Mouse (Mus musculus): ENCODE measurements around the gene Zswim2. TPM values are rescaled to one million over a fixed set of nuclear protein-coding genes. Genes with fewer than 3 reads are reported as not detected.

Gene Zswim2
- polyA plus RNA-seq, 1 experiment: not detected

GRCm38 (mm10) chr2:83941792-83942191, 764 bp upstream of the Zswim2 start:
- no peak overlapping the region for H3K4me3 ChIP-seq
- H3K79me2 ChIP-seq (ENCODE audit: control insufficient read depth, insufficient read depth): no peaks in the 10 kb centered on the region
- TF ChIP-seq SRF (IDR thresholded peaks at IDR 0.05; ENCODE audit: control insufficient read depth, insufficient read length, low read depth) (no peak), E2F4 (IDR thresholded peaks at IDR 0.05; ENCODE audit: insufficient read depth) (no peak), MAX (IDR thresholded peaks at IDR 0.05; ENCODE audit: low read depth) (no peak), USF1 (IDR thresholded peaks at IDR 0.05; ENCODE audit: low read depth) (no peak), MYOD1 (IDR thresholded peaks at IDR 0.05; ENCODE audit: control insufficient read depth in 1 of 3, insufficient read length in 2 of 3, low read depth in 2 of 3) (no peak), REST (IDR thresholded peaks at IDR 0.05; ENCODE audit: insufficient read depth, insufficient read length) (no peak), MYOG (IDR thresholded peaks at IDR 0.05; ENCODE audit: control insufficient read depth in 1 of 3, insufficient read depth in 1 of 3, insufficient read length in 2 of 3, low read depth in 2 of 3) (no peak), CEBPB (IDR thresholded peaks at IDR 0.05; ENCODE audit: insufficient read depth, poor library complexity, severe bottlenecking) (no peak)
- peak overlapping the region; percentile 50 for H3K4me2 ChIP-seq (ENCODE audit: low read depth)
- no peak overlapping the region for H3ac ChIP-seq (ENCODE audit: control insufficient read depth, insufficient read length)
- no peaks in the 10 kb centered on the region for H3K36me3 ChIP-seq (ENCODE audit: control insufficient read depth, insufficient read depth)
- H3K27me3 ChIP-seq (ENCODE audit: control insufficient read depth, insufficient read depth, insufficient read length): no peaks in the 10 kb centered on the region

- TF ChIP-seq MYOG (IDR thresholded peaks at IDR 0.05; ENCODE audit: control insufficient read depth in 1 of 3, insufficient read depth in 1 of 3, insufficient read length in 2 of 3, low read depth in 2 of 3) (no peak), MYOD1 (IDR thresholded peaks at IDR 0.05; ENCODE audit: control insufficient read depth in 1 of 3, insufficient read length in 2 of 3, low read depth in 2 of 3) (no peak), REST (IDR thresholded peaks at IDR 0.05; ENCODE audit: insufficient read depth, insufficient read length) (no peak), USF1 (IDR thresholded peaks at IDR 0.05; ENCODE audit: low read depth) (no peak), POLR2A (IDR thresholded peaks at IDR 0.05; ENCODE audit: insufficient read length, low read depth) (no peak), POLR2AphosphoS2 (IDR thresholded peaks at IDR 0.05; ENCODE audit: insufficient read length, low read depth) (no peak), TCF12 (IDR thresholded peaks at IDR 0.05; ENCODE audit: insufficient read depth, poor library complexity, severe bottlenecking) (no peak), SRF (IDR thresholded peaks at IDR 0.05; ENCODE audit: control insufficient read depth, insufficient read length, low read depth) (no peak), CEBPB (IDR thresholded peaks at IDR 0.05; ENCODE audit: insufficient read depth, poor library complexity, severe bottlenecking) (no peak), MAX (IDR thresholded peaks at IDR 0.05; ENCODE audit: low read depth) (no peak), TCF3 (IDR thresholded peaks at IDR 0.05; ENCODE audit: insufficient read length, low read depth) (no peak), E2F4 (IDR thresholded peaks at IDR 0.05; ENCODE audit: insufficient read depth) (no peak)
- Histone ChIP-seq H3K27me3 (ENCODE audit: control insufficient read depth, insufficient read depth, insufficient read length) (no peaks in the 10 kb centered on the region), H3ac (ENCODE audit: control insufficient read depth, insufficient read length) (no peak overlapping the region), H3K4me2 (ENCODE audit: low read depth) (peak overlapping the region; percentile 50), H3K79me2 (ENCODE audit: control insufficient read depth, insufficient read depth) (no peaks in the 10 kb centered on the region), H3K36me3 (ENCODE audit: control insufficient read depth, insufficient read depth) (no peaks in the 10 kb centered on the region), H3K4me3 (no peak overlapping the region)
These were observed 350 bp upstream of the Zswim2 start for GRCm38 (mm10) chr2:83941378-83941777.

GRCm38 (mm10) chr2:83929478-83930088, 11.4 kb downstream of the Zswim2 start:
- TF ChIP-seq USF1 (IDR thresholded peaks at IDR 0.05; ENCODE audit: low read depth) (no peak), MYOD1 (IDR thresholded peaks at IDR 0.05; ENCODE audit: control insufficient read depth in 1 of 3, insufficient read length in 2 of 3, low read depth in 2 of 3) (no peak), POLR2A (IDR thresholded peaks at IDR 0.05; ENCODE audit: insufficient read length, low read depth) (no peak), E2F4 (IDR thresholded peaks at IDR 0.05; ENCODE audit: insufficient read depth) (no peak), MYOG (IDR thresholded peaks at IDR 0.05; ENCODE audit: control insufficient read depth in 1 of 3, insufficient read depth in 1 of 3, insufficient read length in 2 of 3, low read depth in 2 of 3) (no peak), MAX (IDR thresholded peaks at IDR 0.05; ENCODE audit: low read depth) (no peak), TCF12 (IDR thresholded peaks at IDR 0.05; ENCODE audit: insufficient read depth, poor library complexity, severe bottlenecking) (no peak), REST (IDR thresholded peaks at IDR 0.05; ENCODE audit: insufficient read depth, insufficient read length) (no peak), CEBPB (IDR thresholded peaks at IDR 0.05; ENCODE audit: insufficient read depth, poor library complexity, severe bottlenecking) (no peak)
- Histone ChIP-seq H3K4me3 (no peak overlapping the region), H3K36me3 (ENCODE audit: control insufficient read depth, insufficient read depth) (no peaks in the 10 kb centered on the region), H3K79me2 (ENCODE audit: control insufficient read depth, insufficient read depth) (no peaks in the 10 kb centered on the region), H3ac (ENCODE audit: control insufficient read depth, insufficient read length) (no peak overlapping the region), H3K4me2 (ENCODE audit: low read depth) (no peak overlapping the region), H3K27me3 (ENCODE audit: control insufficient read depth, insufficient read depth, insufficient read length) (no peaks in the 10 kb centered on the region)

GRCm38 (mm10) chr2:83901896-83902540, 39.0 kb downstream of the Zswim2 start:
- H3K36me3 ChIP-seq (ENCODE audit: control insufficient read depth, insufficient read depth): no peaks in the 10 kb centered on the region
- no peak overlapping the region for H3ac ChIP-seq (ENCODE audit: control insufficient read depth, insufficient read length)
- H3K27me3 ChIP-seq (ENCODE audit: control insufficient read depth, insufficient read depth, insufficient read length): no peaks in the 10 kb centered on the region
- no peak overlapping the region for H3K4me2 ChIP-seq (ENCODE audit: low read depth)
- TF ChIP-seq E2F4 (IDR thresholded peaks at IDR 0.05; ENCODE audit: insufficient read depth) (no peak), TCF12 (IDR thresholded peaks at IDR 0.05; ENCODE audit: insufficient read depth, poor library complexity, severe bottlenecking) (no peak), POLR2AphosphoS2 (IDR thresholded peaks at IDR 0.05; ENCODE audit: insufficient read length, low read depth) (no peak), SRF (IDR thresholded peaks at IDR 0.05; ENCODE audit: control insufficient read depth, insufficient read length, low read depth) (no peak), MAX (IDR thresholded peaks at IDR 0.05; ENCODE audit: low read depth) (no peak), USF1 (IDR thresholded peaks at IDR 0.05; ENCODE audit: low read depth) (no peak), MYOG (IDR thresholded peaks at IDR 0.05; ENCODE audit: control insufficient read depth in 1 of 3, insufficient read depth in 1 of 3, insufficient read length in 2 of 3, low read depth in 2 of 3) (no peak), REST (IDR thresholded peaks at IDR 0.05; ENCODE audit: insufficient read depth, insufficient read length) (no peak), POLR2A (IDR thresholded peaks at IDR 0.05; ENCODE audit: insufficient read length, low read depth) (no peak), MYOD1 (IDR thresholded peaks at IDR 0.05; ENCODE audit: control insufficient read depth in 1 of 3, insufficient read length in 2 of 3, low read depth in 2 of 3) (no peak), CEBPB (IDR thresholded peaks at IDR 0.05; ENCODE audit: insufficient read depth, poor library complexity, severe bottlenecking) (no peak), TCF3 (IDR thresholded peaks at IDR 0.05; ENCODE audit: insufficient read length, low read depth) (no peak)
- no peak overlapping the region for H3K4me3 ChIP-seq
- H3K79me2 ChIP-seq (ENCODE audit: control insufficient read depth, insufficient read depth): no peaks in the 10 kb centered on the region
